Mouse (Mus musculus) cortical plate, adult 2 months (tissue): Measurements from ENCODE around the gene Prkd1. TPM values are rescaled to one million over a fixed set of nuclear protein-coding genes. Genes with fewer than 3 reads are reported as not detected.
"Not testable (repeated sequence)": the region's sequence is repeated elsewhere in the genome, so short reads cannot be mapped to it uniquely, and the experiment has no call there.

ENCODE experiments used
- H3K27ac ChIP-seq: fragments of 200-500 bp; 2 replicates; pipeline ENCODE4 v1.5.1; 2012; ENCODE audit warnings: low read length, control low read depth, inconsistent platforms; ENCODE audit not compliant: insufficient read depth
- H3K4me1 ChIP-seq: fragments of 200-500 bp; 2 replicates; pipeline ENCODE4 v1.6.1; 2011; ENCODE audit warnings: low read length; ENCODE audit not compliant: control insufficient read depth, insufficient read depth
- H3K4me3 ChIP-seq: fragments of 200-500 bp; 2 replicates; pipeline ENCODE4 v1.5.1; 2011; ENCODE audit warnings: mild to moderate bottlenecking, low read length, control low read depth; ENCODE audit not compliant: insufficient read depth
- CTCF ChIP-seq: fragments of 200-500 bp; IDR thresholded peaks from 2 replicates; pipeline ENCODE4 v1.5.1; 2011; ENCODE audit warnings: mild to moderate bottlenecking, control low read depth, low read length; ENCODE audit not compliant: insufficient read depth; ENCODE audit errors: extremely low read depth
- POLR2A ChIP-seq: fragments of 200-500 bp; IDR thresholded peaks from 2 replicates; pipeline ENCODE4 v1.6.1; 2011; ENCODE audit warnings: mild to moderate bottlenecking, low read length, control low read depth; ENCODE audit not compliant: insufficient read depth; ENCODE audit errors: extremely low read depth
- polyA plus RNA-seq: library from polyadenylated mRNA; depleted of rRNA; stranded (reverse); fragments of >200 nt; gene quantifications from 2 replicates; pipeline ENCODE4 v1.2.3, GENCODE M21; 2012; rRNA removed

Gene Prkd1
- polyA plus RNA-seq: 8.2 and 8.6 TPM in 2 replicates

GRCm38 (mm10) chr12:50648671-50649541, at the start of gene Prkd1:
Gene Prkd1, minus strand, starts transcription at chr12:50649098.
- peak within 1 kb of the TSS; percentile 72; the same call in 1 of the 2 replicates for H3K27ac ChIP-seq
- TF ChIP-seq POLR2A: no peak
- TF ChIP-seq CTCF: no peak
- H3K4me1 ChIP-seq: no peaks in the 10 kb centered on the region; the same call in 1 of the 2 replicates
- peak within 1 kb of the TSS; percentile 83 for H3K4me3 ChIP-seq

GRCm38 (mm10) chr12:50697492-50697891, 48.6 kb upstream of the Prkd1 start:
- Histone ChIP-seq H3K27ac (no peak overlapping the region), H3K4me3 (no peak overlapping the region), H3K4me1 (no peaks in the 10 kb centered on the region)
- TF ChIP-seq POLR2A: no peak
- TF ChIP-seq CTCF: peak; percentile 57; the same call in 1 of the 2 replicates

GRCm38 (mm10) chr12:50648176-50648670, 675 bp downstream of the Prkd1 start:
- TF ChIP-seq CTCF: no peak
- TF ChIP-seq POLR2A: no peak
- Histone ChIP-seq H3K4me3 (peak overlapping the region; percentile 83), H3K27ac (peak overlapping the region; percentile 72; the same call in 1 of the 2 replicates), H3K4me1 (no peaks in the 10 kb centered on the region; the same call in 1 of the 2 replicates)

GRCm38 (mm10) chr12:50646857-50647256, 2.0 kb downstream of the Prkd1 start:
- H3K27ac ChIP-seq: no peak overlapping the region
- TF ChIP-seq POLR2A: no peak
- no peak for TF ChIP-seq CTCF
- no peak overlapping the region; the same call in 1 of the 2 replicates for H3K4me3 ChIP-seq
- H3K4me1 ChIP-seq: no peaks in the 10 kb centered on the region; the same call in 1 of the 2 replicates

- Histone ChIP-seq H3K27ac (no peak overlapping the region), H3K4me3 (no peak overlapping the region), H3K4me1 (no peaks in the 10 kb centered on the region)
- TF ChIP-seq POLR2A: no peak
- TF ChIP-seq CTCF: no peak
These were observed 6.2 kb downstream of the Prkd1 start for GRCm38 (mm10) chr12:50642671-50643070.

GRCm38 (mm10) chr12:50640171-50640570, 8.7 kb downstream of the Prkd1 start:
- H3K27ac ChIP-seq: no peak overlapping the region
- H3K4me3 ChIP-seq: no peak overlapping the region
- TF ChIP-seq CTCF (no peak), POLR2A (no peak)
- no peaks in the 10 kb centered on the region for H3K4me1 ChIP-seq

GRCm38 (mm10) chr12:50634436-50634835, 14.5 kb downstream of the Prkd1 start:
- no peak overlapping the region for H3K27ac ChIP-seq
- H3K4me1 ChIP-seq: no peaks in the 10 kb centered on the region
- no peak for TF ChIP-seq POLR2A
- no peak for TF ChIP-seq CTCF
- no peak overlapping the region for H3K4me3 ChIP-seq

GRCm38 (mm10) chr12:50626100-50626499, 22.8 kb downstream of the Prkd1 start:
- H3K27ac ChIP-seq, H3K4me3 ChIP-seq, H3K4me1 ChIP-seq: not testable (repeated sequence)

- TF ChIP-seq CTCF (no peak), POLR2A (no peak)
- Histone ChIP-seq H3K27ac (no peak overlapping the region), H3K4me1 (peaks cover 1% of the 10 kb centered on the region; the same call in 1 of the 2 replicates), H3K4me3 (no peak overlapping the region)
These were observed 24.7 kb downstream of the Prkd1 start for GRCm38 (mm10) chr12:50624175-50624574.

- TF ChIP-seq CTCF: no peak
- no peak for TF ChIP-seq POLR2A
- peaks cover 3% of the 10 kb centered on the region; the same call in 1 of the 2 replicates for H3K4me1 ChIP-seq
These were observed 33.0 kb downstream of the Prkd1 start for GRCm38 (mm10) chr12:50615852-50616251.

More at GRCm38 (mm10) chr12:50615852-50616251, 33.0 kb downstream of the Prkd1 start:
- H3K27ac ChIP-seq: no peak overlapping the region
- H3K4me3 ChIP-seq: no peak overlapping the region
